Comparison of ENCODE assay signal across 8 mouse cellular contexts in the genomic region with DNA sequence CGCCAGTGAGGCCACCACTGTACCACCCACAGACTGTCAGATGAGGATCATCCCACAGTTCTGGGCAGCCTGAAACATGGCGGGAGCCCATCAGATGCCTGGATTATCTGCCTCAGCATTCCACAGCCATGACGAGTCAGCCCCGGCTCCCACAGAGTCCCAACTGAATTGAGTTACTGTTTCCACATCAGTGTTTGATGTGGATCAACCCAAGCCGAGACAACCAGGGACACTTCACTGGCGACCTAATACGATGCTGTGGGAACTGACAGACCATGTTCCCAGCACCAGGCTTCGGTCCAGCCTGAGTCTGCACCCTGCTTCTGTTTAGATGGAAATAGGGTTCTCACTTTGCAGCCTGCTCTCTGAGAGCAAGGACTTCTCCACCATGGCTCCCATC. TPM values are rescaled to one million over a fixed set of nuclear protein-coding genes. Genes with fewer than 3 reads are reported as not detected.
DNase-seq lines count a peak whose midpoint lies in the region; ATAC-seq and TF ChIP-seq lines count a peak whose summit lies in the region.

No protein-coding gene starts in this region.

- TF ChIP-seq POLR2A in lung, adult 2 months (IDR thresholded peaks at IDR 0.05; ENCODE audit: borderline replicate concordance, extremely low read depth, low read depth, low read length): peak; percentile 12; the same call in 1 of the 2 replicates

- H3K27ac ChIP-seq in limb, embryonic 12.5 days: peak overlapping the region; percentile 23; the same call in 1 of the 2 replicates
- H3K27ac ChIP-seq in limb, embryonic 10.5 days: no peak overlapping the region
- no peak overlapping the region for H3K27ac ChIP-seq in midbrain, embryonic 14.5 days (replicated peaks; ENCODE audit: low read depth, low read length)
- H3K27ac ChIP-seq in midbrain, embryonic 16.5 days (ENCODE audit: low read length): no peak overlapping the region

- no peak overlapping the region for H3K4me3 ChIP-seq in limb, embryonic 12.5 days (replicated peaks)
- H3K4me3 ChIP-seq in limb, embryonic 10.5 days: no peak overlapping the region
- no peak overlapping the region for H3K4me3 ChIP-seq in lung, adult 2 months (replicated peaks; ENCODE audit: extremely low read depth, low read depth, low read length)
- no peak overlapping the region for H3K4me3 ChIP-seq in midbrain, embryonic 14.5 days (replicated peaks; ENCODE audit: low read depth, low read length)
- no peak overlapping the region for H3K4me3 ChIP-seq in midbrain, embryonic 16.5 days (ENCODE audit: low read depth, low read length)

- no peaks in the 10 kb centered on the region for H3K9me3 ChIP-seq in limb, embryonic 12.5 days
- no peaks in the 10 kb centered on the region for H3K9me3 ChIP-seq in limb, embryonic 10.5 days (replicated peaks)
- H3K9me3 ChIP-seq in midbrain, embryonic 14.5 days (ENCODE audit: control insufficient read depth, low read length): no peaks in the 10 kb centered on the region
- no peaks in the 10 kb centered on the region for H3K9me3 ChIP-seq in midbrain, embryonic 16.5 days (replicated peaks; ENCODE audit: control insufficient read depth, low read length, poor library complexity, severe bottlenecking)

- WGBS in limb, embryonic 12.5 days: 80% methylated on average over 8 of the region's 8 CpGs
- 84% methylated on average over 8 of the region's 8 CpGs for WGBS in limb, embryonic 10.5 days
- WGBS in lung, adult 2 months: 64% methylated on average over 8 of the region's 8 CpGs
- 64% methylated on average over 8 of the region's 8 CpGs for WGBS in midbrain, embryonic 14.5 days
- 59% methylated on average over 8 of the region's 8 CpGs for WGBS in midbrain, embryonic 16.5 days

- H3K4me1 ChIP-seq in limb, embryonic 12.5 days (replicated peaks): peaks cover 24% of the 10 kb centered on the region
- peaks cover 27% of the 10 kb centered on the region for H3K4me1 ChIP-seq in limb, embryonic 10.5 days
- peaks cover 7% of the 10 kb centered on the region; the same call in 1 of the 2 replicates for H3K4me1 ChIP-seq in lung, adult 2 months (ENCODE audit: control insufficient read depth, insufficient read depth, low read length)
- H3K4me1 ChIP-seq in midbrain, embryonic 14.5 days (ENCODE audit: control insufficient read depth, insufficient read depth, low read length): peaks cover 8% of the 10 kb centered on the region; the same call in 1 of the 2 replicates
- peaks cover 20% of the 10 kb centered on the region for H3K4me1 ChIP-seq in midbrain, embryonic 16.5 days (ENCODE audit: control insufficient read depth, insufficient read depth, low read length)

- ATAC-seq in limb, embryonic 12.5 days (ENCODE audit: insufficient number of reproducible peaks, insufficient read depth, low FRiP score, low TSS enrichment, low read depth): no peak
- no peak for ATAC-seq in midbrain, embryonic 14.5 days (ENCODE audit: low FRiP score, low TSS enrichment)
- ATAC-seq in midbrain, embryonic 16.5 days: no peak

- no peaks in the 10 kb centered on the region for H3K27me3 ChIP-seq in limb, embryonic 12.5 days
- H3K27me3 ChIP-seq in limb, embryonic 10.5 days (ENCODE audit: low read depth, poor library complexity, severe bottlenecking): no peaks in the 10 kb centered on the region
- H3K27me3 ChIP-seq in midbrain, embryonic 14.5 days (ENCODE audit: control insufficient read depth, insufficient read depth, low read length): no peaks in the 10 kb centered on the region
- no peaks in the 10 kb centered on the region for H3K27me3 ChIP-seq in midbrain, embryonic 16.5 days (ENCODE audit: control insufficient read depth, insufficient read depth, low read depth, low read length)

- H3K9ac ChIP-seq in limb, embryonic 12.5 days (replicated peaks): no peak overlapping the region
- H3K9ac ChIP-seq in midbrain, embryonic 14.5 days (replicated peaks; ENCODE audit: low read length): no peak overlapping the region
- H3K9ac ChIP-seq in midbrain, embryonic 16.5 days (ENCODE audit: low read depth, low read length): no peak overlapping the region

- H3K36me3 ChIP-seq in limb, embryonic 12.5 days: peaks cover 73% of the 10 kb centered on the region
- H3K36me3 ChIP-seq in limb, embryonic 10.5 days: peaks cover 85% of the 10 kb centered on the region
- no peaks in the 10 kb centered on the region for H3K36me3 ChIP-seq in midbrain, embryonic 14.5 days (ENCODE audit: control insufficient read depth, insufficient read depth, low read length)
- no peaks in the 10 kb centered on the region for H3K36me3 ChIP-seq in midbrain, embryonic 16.5 days (ENCODE audit: control insufficient read depth, insufficient read depth, low read length)

- no peak overlapping the region for H3K4me2 ChIP-seq in limb, embryonic 12.5 days
- no peak overlapping the region for H3K4me2 ChIP-seq in midbrain, embryonic 14.5 days (ENCODE audit: low read length)
- no peak overlapping the region for H3K4me2 ChIP-seq in midbrain, embryonic 16.5 days (ENCODE audit: low read length)

- DNase-seq in limb, embryonic 10.5 days (ENCODE audit: low spot score): no peak
- peak; percentile 97 for DNase-seq in heart, adult 11 months
- DNase-seq in lung, adult 2 months: no peak
- no peak for DNase-seq in midbrain, embryonic 14.5 days
- no peak for DNase-seq in cerebellum, adult 11-12 months
- no peak for DNase-seq in neural tube, embryonic 10.5 days (ENCODE audit: extremely low spot score, low spot score)

- TF ChIP-seq CTCF in lung, adult 2 months (IDR thresholded peaks at IDR 0.05; ENCODE audit: insufficient read depth, low read length): no peak

RNA-seq across cellular contexts. Expression of gene Wdsub1, which starts 58.1 kb away (rescaled TPM):
- polyA plus RNA-seq in limb, embryonic 12.5 days (2016; fragmentation: Nextera tagmentation; extraction: Ambion mirVana): 27.9 and 36.4 TPM in 2 replicates
- 20.5 and 29.4 TPM in 2 replicates for polyA plus RNA-seq in limb, embryonic 10.5 days (2016; fragmentation: Nextera tagmentation; extraction: Ambion mirVana)
- 82.3 and 87.3 TPM in 2 replicates for polyA plus RNA-seq in lung, adult 2 months (2012; rRNA removed)
- 9.5 and 11.1 TPM in 2 replicates for polyA plus RNA-seq in midbrain, embryonic 14.5 days (2014; fragmentation: Nextera tagmentation; extraction: Ambion mirVana)
- 16.6 and 21.2 TPM in 2 replicates for polyA plus RNA-seq in midbrain, embryonic 16.5 days (2015; fragmentation: Nextera tagmentation; extraction: Ambion mirVana)
